Mouse (Mus musculus): Measurements from ENCODE around the gene Trp53inp2. TPM values are rescaled to one million over a fixed set of nuclear protein-coding genes. Genes with fewer than 3 reads are reported as not detected.

The Trp53inp2 gene
- polyA plus RNA-seq, 1 experiment from 2014 or later = 83.2 TPM

- H3K4me1 ChIP-seq (replicated peaks; ENCODE audit: control insufficient read depth, insufficient read depth, low read length) = peaks cover 15% of the 10 kb centered on the region
- H3K36me3 ChIP-seq (ENCODE audit: control insufficient read depth, insufficient read depth) = no peaks in the 10 kb centered on the region
- 32% methylated on average over 14 of the region's 14 CpGs for WGBS
- peak overlapping the region; percentile 60 for H3K9ac ChIP-seq (replicated peaks; ENCODE audit: low read depth, low read length)
- peak overlapping the region; percentile 70 for H3K4me3 ChIP-seq (replicated peaks; ENCODE audit: low read length)
- peak; percentile 43 for ATAC-seq
- peak overlapping the region; percentile 74 for H3K27ac ChIP-seq (ENCODE audit: low read length)
- H3K4me2 ChIP-seq (ENCODE audit: low read length) = peak overlapping the region; percentile 87
- H3K27me3 ChIP-seq (replicated peaks; ENCODE audit: control insufficient read depth, insufficient read depth, low read length) = peaks cover 3% of the 10 kb centered on the region; the same call in 1 of the 2 replicates
- H3K9me3 ChIP-seq (ENCODE audit: control insufficient read depth, low read length) = no peaks in the 10 kb centered on the region
Measured at GRCm38 (mm10) chr2:155357686-155358399, 23.0 kb upstream of the Trp53inp2 start.

GRCm38 (mm10) chr2:155367635-155368284 is 13.1 kb upstream of the Trp53inp2 start:
- Histone ChIP-seq H3K9me3 (ENCODE audit: control insufficient read depth, low read length) (no peaks in the 10 kb centered on the region), H3K27me3 (replicated peaks; ENCODE audit: control insufficient read depth, insufficient read depth, low read length) (no peaks in the 10 kb centered on the region), H3K4me3 (replicated peaks; ENCODE audit: low read length) (no peak overlapping the region), H3K27ac (ENCODE audit: low read length) (no peak overlapping the region), H3K4me1 (replicated peaks; ENCODE audit: control insufficient read depth, insufficient read depth, low read length) (no peaks in the 10 kb centered on the region), H3K36me3 (ENCODE audit: control insufficient read depth, insufficient read depth) (no peaks in the 10 kb centered on the region), H3K4me2 (ENCODE audit: low read length) (no peak overlapping the region), H3K9ac (replicated peaks; ENCODE audit: low read depth, low read length) (no peak overlapping the region)
- WGBS = 89% methylated on average over 7 of the region's 7 CpGs
- no peak for ATAC-seq

DNA sequence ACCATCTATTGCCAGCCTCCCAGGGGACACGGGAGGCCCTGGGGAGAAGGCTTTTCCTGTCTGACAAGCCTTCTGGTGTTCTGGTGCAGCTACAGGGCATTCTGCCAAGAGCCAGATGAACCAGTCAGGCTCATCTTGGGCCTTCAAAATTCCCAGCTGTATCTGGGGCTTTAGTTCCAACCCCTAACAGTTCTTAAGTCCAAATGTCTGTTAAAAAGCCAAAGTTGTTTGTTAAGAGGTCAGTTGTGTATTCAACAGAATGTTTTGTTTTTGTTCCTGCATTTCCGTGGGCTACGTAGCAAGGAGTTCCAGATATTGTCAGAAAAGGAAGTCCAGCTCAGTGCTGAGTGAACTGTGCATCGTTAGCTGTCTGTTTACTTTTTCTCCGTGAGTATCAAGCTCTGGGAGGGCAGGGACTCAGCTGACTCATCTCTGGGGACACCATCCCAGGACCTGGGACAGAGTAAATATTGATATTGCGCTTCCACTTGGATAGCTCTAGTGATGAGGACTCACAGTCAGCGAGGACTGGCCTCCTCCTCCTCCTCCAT is 11.5 kb upstream of the Trp53inp2 start:
- Histone ChIP-seq H3K27me3 (replicated peaks; ENCODE audit: control insufficient read depth, insufficient read depth, low read length) (no peaks in the 10 kb centered on the region), H3K4me1 (replicated peaks; ENCODE audit: control insufficient read depth, insufficient read depth, low read length) (no peaks in the 10 kb centered on the region), H3K36me3 (ENCODE audit: control insufficient read depth, insufficient read depth) (no peaks in the 10 kb centered on the region), H3K27ac (ENCODE audit: low read length) (no peak overlapping the region), H3K4me3 (replicated peaks; ENCODE audit: low read length) (no peak overlapping the region), H3K9ac (replicated peaks; ENCODE audit: low read depth, low read length) (no peak overlapping the region), H3K4me2 (ENCODE audit: low read length) (no peak overlapping the region), H3K9me3 (ENCODE audit: control insufficient read depth, low read length) (no peaks in the 10 kb centered on the region)
- 64% methylated on average over 7 of the region's 7 CpGs for WGBS
- no peak for ATAC-seq

GRCm38 (mm10) chr2:155372451-155372850 is 8.4 kb upstream of the Trp53inp2 start:
- Histone ChIP-seq H3K4me2 (ENCODE audit: low read length) (no peak overlapping the region), H3K9me3 (ENCODE audit: control insufficient read depth, low read length) (no peaks in the 10 kb centered on the region), H3K9ac (replicated peaks; ENCODE audit: low read depth, low read length) (no peak overlapping the region), H3K4me3 (replicated peaks; ENCODE audit: low read length) (no peak overlapping the region), H3K27me3 (replicated peaks; ENCODE audit: control insufficient read depth, insufficient read depth, low read length) (no peaks in the 10 kb centered on the region), H3K4me1 (replicated peaks; ENCODE audit: control insufficient read depth, insufficient read depth, low read length) (no peaks in the 10 kb centered on the region), H3K27ac (ENCODE audit: low read length) (no peak overlapping the region), H3K36me3 (ENCODE audit: control insufficient read depth, insufficient read depth) (no peaks in the 10 kb centered on the region)
- ATAC-seq = no peak
- WGBS = 72% methylated on average over 4 of the region's 4 CpGs

DNA sequence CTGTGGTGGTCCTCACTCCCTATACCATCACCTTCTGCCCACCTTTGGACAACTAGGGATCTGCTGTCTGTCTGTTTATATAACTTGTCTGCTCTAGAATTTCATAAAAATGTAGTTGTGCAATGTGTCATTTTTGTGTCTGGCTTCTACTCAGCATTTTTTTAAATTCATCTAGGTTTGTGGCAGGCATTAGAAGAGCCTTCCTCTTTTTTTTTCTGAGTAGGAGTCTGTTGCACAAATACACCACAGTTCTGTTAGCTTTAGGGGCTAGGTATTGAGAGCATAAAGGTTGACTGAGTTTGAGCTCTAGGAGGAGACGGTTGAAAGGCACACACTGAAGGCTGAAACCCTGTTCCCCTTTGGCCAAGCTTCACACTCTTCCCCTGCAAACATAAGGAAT is 7.6 kb upstream of the Trp53inp2 start:
- ATAC-seq = no peak
- no peak overlapping the region for H3K4me3 ChIP-seq (replicated peaks; ENCODE audit: low read length)
- WGBS = 77% methylated on average over 1 of the region's 1 CpGs
- no peaks in the 10 kb centered on the region for H3K4me1 ChIP-seq (replicated peaks; ENCODE audit: control insufficient read depth, insufficient read depth, low read length)
- no peaks in the 10 kb centered on the region for H3K36me3 ChIP-seq (ENCODE audit: control insufficient read depth, insufficient read depth)
- no peak overlapping the region for H3K9ac ChIP-seq (replicated peaks; ENCODE audit: low read depth, low read length)
- H3K27ac ChIP-seq (ENCODE audit: low read length) = no peak overlapping the region
- no peaks in the 10 kb centered on the region for H3K27me3 ChIP-seq (replicated peaks; ENCODE audit: control insufficient read depth, insufficient read depth, low read length)
- no peaks in the 10 kb centered on the region for H3K9me3 ChIP-seq (ENCODE audit: control insufficient read depth, low read length)
- H3K4me2 ChIP-seq (ENCODE audit: low read length) = no peak overlapping the region

DNA sequence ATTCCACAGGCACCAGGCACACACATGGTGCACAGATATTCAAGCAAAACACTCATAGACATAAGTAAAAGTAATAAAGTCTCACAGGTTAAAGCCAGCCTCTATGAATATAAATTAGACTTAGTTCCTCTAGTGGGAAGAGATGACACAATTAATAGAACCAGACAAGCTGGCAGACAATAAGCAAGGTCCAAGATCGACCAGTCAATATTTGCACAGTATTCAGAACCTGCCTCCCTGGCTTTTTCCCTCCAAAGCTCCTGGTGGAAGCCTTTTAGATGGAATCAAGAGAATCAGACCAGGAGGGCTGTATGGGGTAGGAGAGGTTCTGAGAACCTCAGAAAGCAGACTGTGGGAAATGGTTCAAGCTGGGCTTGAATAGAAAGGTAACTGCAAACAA is 7.0 kb upstream of the Trp53inp2 start:
- H3K9ac ChIP-seq (replicated peaks; ENCODE audit: low read depth, low read length) = no peak overlapping the region
- H3K4me1 ChIP-seq (replicated peaks; ENCODE audit: control insufficient read depth, insufficient read depth, low read length) = no peaks in the 10 kb centered on the region
- no peaks in the 10 kb centered on the region for H3K36me3 ChIP-seq (ENCODE audit: control insufficient read depth, insufficient read depth)
- ATAC-seq = no peak
- WGBS = 78% methylated on average over 1 of the region's 1 CpGs
- no peak overlapping the region for H3K4me3 ChIP-seq (replicated peaks; ENCODE audit: low read length)
- no peaks in the 10 kb centered on the region for H3K27me3 ChIP-seq (replicated peaks; ENCODE audit: control insufficient read depth, insufficient read depth, low read length)
- H3K9me3 ChIP-seq (ENCODE audit: control insufficient read depth, low read length) = no peaks in the 10 kb centered on the region
- no peak overlapping the region for H3K27ac ChIP-seq (ENCODE audit: low read length)
- no peak overlapping the region for H3K4me2 ChIP-seq (ENCODE audit: low read length)

- ATAC-seq = no peak
Measured at GRCm38 (mm10) chr2:155374521-155374920, 6.3 kb upstream of the Trp53inp2 start.

DNA sequence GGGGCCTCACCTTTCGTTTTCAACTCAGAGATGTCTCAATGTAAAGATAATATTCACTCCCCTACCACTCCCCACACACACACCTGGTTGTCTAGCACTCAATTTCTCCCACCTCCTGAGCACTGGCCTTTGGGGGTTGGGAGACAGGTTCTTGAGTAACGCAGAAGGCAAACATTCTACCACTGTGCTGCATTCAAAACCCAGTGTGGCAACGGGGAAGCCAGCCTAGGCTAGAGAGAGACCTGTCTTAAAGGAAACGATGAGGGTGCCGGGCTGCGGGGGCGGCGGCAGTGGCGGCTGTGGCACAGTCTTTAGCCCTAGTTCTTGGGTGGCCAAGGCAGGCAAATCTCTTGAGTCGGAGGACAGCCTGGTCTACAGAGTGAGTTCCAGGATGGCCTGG is 4.7 kb upstream of the Trp53inp2 start:
- Histone ChIP-seq H3K4me3 (replicated peaks; ENCODE audit: low read length) (no peak overlapping the region), H3K27me3 (replicated peaks; ENCODE audit: control insufficient read depth, insufficient read depth, low read length) (no peaks in the 10 kb centered on the region), H3K4me2 (ENCODE audit: low read length) (no peak overlapping the region), H3K9me3 (ENCODE audit: control insufficient read depth, low read length) (no peaks in the 10 kb centered on the region), H3K9ac (replicated peaks; ENCODE audit: low read depth, low read length) (no peak overlapping the region), H3K4me1 (replicated peaks; ENCODE audit: control insufficient read depth, insufficient read depth, low read length) (peaks cover 5% of the 10 kb centered on the region; the same call in 1 of the 2 replicates), H3K36me3 (ENCODE audit: control insufficient read depth, insufficient read depth) (no peaks in the 10 kb centered on the region), H3K27ac (ENCODE audit: low read length) (no peak overlapping the region)
- no peak for ATAC-seq
- 78% methylated on average over 10 of the region's 10 CpGs for WGBS

More at GRCm38 (mm10) chr2:155374521-155374920, 6.3 kb upstream of the Trp53inp2 start:
- Histone ChIP-seq H3K4me2 (ENCODE audit: low read length) (no peak overlapping the region), H3K9me3 (ENCODE audit: control insufficient read depth, low read length) (no peaks in the 10 kb centered on the region), H3K4me1 (replicated peaks; ENCODE audit: control insufficient read depth, insufficient read depth, low read length) (no peaks in the 10 kb centered on the region), H3K27me3 (replicated peaks; ENCODE audit: control insufficient read depth, insufficient read depth, low read length) (no peaks in the 10 kb centered on the region), H3K36me3 (ENCODE audit: control insufficient read depth, insufficient read depth) (no peaks in the 10 kb centered on the region), H3K9ac (replicated peaks; ENCODE audit: low read depth, low read length) (no peak overlapping the region), H3K4me3 (replicated peaks; ENCODE audit: low read length) (no peak overlapping the region), H3K27ac (ENCODE audit: low read length) (no peak overlapping the region)

- ATAC-seq = no peak
Measured at GRCm38 (mm10) chr2:155381060-155381437, 190 bp downstream of the Trp53inp2 start.

More at GRCm38 (mm10) chr2:155381060-155381437, 190 bp downstream of the Trp53inp2 start:
- Histone ChIP-seq H3K4me3 (replicated peaks; ENCODE audit: low read length) (peak overlapping the region; percentile 92), H3K36me3 (ENCODE audit: control insufficient read depth, insufficient read depth) (no peaks in the 10 kb centered on the region), H3K27me3 (replicated peaks; ENCODE audit: control insufficient read depth, insufficient read depth, low read length) (no peaks in the 10 kb centered on the region), H3K9ac (replicated peaks; ENCODE audit: low read depth, low read length) (peak overlapping the region; percentile 99), H3K27ac (ENCODE audit: low read length) (peak overlapping the region; percentile 99), H3K4me1 (replicated peaks; ENCODE audit: control insufficient read depth, insufficient read depth, low read length) (peaks cover 39% of the 10 kb centered on the region), H3K9me3 (ENCODE audit: control insufficient read depth, low read length) (no peaks in the 10 kb centered on the region), H3K4me2 (ENCODE audit: low read length) (peak overlapping the region; percentile 66)
- 2% methylated on average over 11 of the region's 11 CpGs for WGBS
